Mouse (Mus musculus) midbrain, postnatal 0 days (tissue): ENCODE data around the gene Elf2. TPM values are rescaled to one million over a fixed set of nuclear protein-coding genes. Genes with fewer than 3 reads are reported as not detected.

Experiments used
- ATAC-seq: fragments of 200-750 bp; cut with Nextera tagmentation; 2 replicates; pipeline ENCODE4 v1.8.0; 2017; ENCODE audit warnings: moderate number of reproducible peaks, mild to moderate bottlenecking, moderate TSS enrichment, moderate library complexity; ENCODE audit not compliant: low FRiP score
- DNase-seq: peaks from one replicate; pipeline ENCODE4 v3.0.0-alpha.2; 2015; ENCODE audit warnings: low spot score
- H3K27ac ChIP-seq: fragments of 300-500 bp; sonication (generic); 2 replicates; pipeline ENCODE4 v1.5.1; 2014; ENCODE audit warnings: low read depth, mild to moderate bottlenecking, low read length, mixed read lengths
- H3K27me3 ChIP-seq: fragments of 300-500 bp; sonication (generic); 2 replicates; pipeline ENCODE4 v1.6.1; 2014; ENCODE audit warnings: low read length, control low read depth, mixed read lengths; ENCODE audit not compliant: insufficient read depth
- H3K36me3 ChIP-seq: fragments of 300-500 bp; sonication (generic); 2 replicates; pipeline ENCODE4 v1.6.1; 2014; ENCODE audit warnings: low read length, control low read depth, mixed read lengths; ENCODE audit not compliant: insufficient read depth
- H3K4me1 ChIP-seq: fragments of 300-500 bp; sonication (generic); 2 replicates; pipeline ENCODE4 v1.6.1; 2014; ENCODE audit warnings: mild to moderate bottlenecking, control low read depth, antibody characterized with exemption, low read length, mixed read lengths; ENCODE audit not compliant: insufficient read depth
- H3K4me2 ChIP-seq: fragments of 300-500 bp; sonication (generic); 2 replicates; pipeline ENCODE4 v1.6.1; 2014; ENCODE audit warnings: low read depth, mild to moderate bottlenecking, low read length, mixed read lengths; ENCODE audit not compliant: poor library complexity, severe bottlenecking
- H3K4me3 ChIP-seq: fragments of 300-500 bp; sonication (generic); 2 replicates; pipeline ENCODE4 v1.5.1; 2014; ENCODE audit warnings: low read depth, mild to moderate bottlenecking, low read length, moderate library complexity
- H3K9ac ChIP-seq: fragments of 300-500 bp; sonication (generic); replicated peaks from 2 replicates; pipeline ENCODE4 v1.6.1; 2014; ENCODE audit warnings: mild to moderate bottlenecking, low read length, moderate library complexity, mixed read lengths; ENCODE audit not compliant: poor library complexity, severe bottlenecking
- H3K9me3 ChIP-seq: fragments of 300-500 bp; sonication (generic); 2 replicates; pipeline ENCODE4 v1.6.1; 2016; ENCODE audit warnings: low read length, control low read depth
- CTCF ChIP-seq: IDR thresholded peaks from 2 replicates; pipeline ENCODE4 v1.5.1; 2016; ENCODE audit warnings: antibody characterized with exemption, mild to moderate bottlenecking
- WGBS: fragments of 180-500 bp; shearing (Covaris S2); extraction: QIAGEN DNeasy Blood & Tissue Kit; methylation state at CpG from one replicate; pipeline ENCODE4 v1.1.7; 2014; 5-methylcytosine and 5-hydroxymethylcytosine counted together
- polyA plus RNA-seq: library from polyadenylated mRNA; unstranded; fragments of >200 nt; fragmentation: Nextera tagmentation; extraction: Ambion mirVana; gene quantifications from 2 replicates; pipeline ENCODE4 v1.2.1, GENCODE M21; 2015
- total RNA-seq: library from RNA; depleted of rRNA; stranded (reverse); fragments of >200 nt; gene quantifications from 2 replicates; pipeline ENCODE4 v1.2.3, GENCODE M21; 2014

Elf2 gene
- total and polyA plus RNA-seq, 2 experiments from 2014 or later: 26.1 to 38.7 TPM

GRCm38 (mm10) chr3:51238515-51238914 lies 101.9 kb downstream of the Elf2 start:
- Histone ChIP-seq H3K4me2 (no peak overlapping the region), H3K27me3 (no peaks in the 10 kb centered on the region), H3K27ac (no peak overlapping the region), H3K4me1 (no peaks in the 10 kb centered on the region), H3K9me3 (no peaks in the 10 kb centered on the region), H3K9ac (no peak overlapping the region), H3K36me3 (no peaks in the 10 kb centered on the region), H3K4me3 (no peak overlapping the region)
- DNase-seq: no peak
- TF ChIP-seq CTCF: no peak
- ATAC-seq: no peak
- 91% methylated on average over 7 of the region's 7 CpGs for WGBS

DNA sequence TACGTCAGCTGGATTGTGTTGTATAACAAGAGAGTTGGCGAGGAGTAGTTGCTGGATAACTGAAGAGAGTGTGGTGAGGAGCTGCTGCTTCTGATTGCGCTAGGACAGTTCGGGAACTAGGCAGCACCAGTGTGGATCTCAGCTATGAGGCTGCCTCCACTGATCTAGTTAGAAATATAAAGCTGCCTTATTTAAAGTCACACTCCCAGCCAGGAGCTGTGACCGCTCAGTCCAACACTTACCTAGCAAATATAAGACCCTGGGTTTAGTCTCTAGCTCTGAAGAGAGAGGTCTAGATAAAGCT lies 105.8 kb downstream of the Elf2 start:
- Histone ChIP-seq H3K4me3 (no peak overlapping the region), H3K27me3 (no peaks in the 10 kb centered on the region), H3K36me3 (no peaks in the 10 kb centered on the region), H3K27ac (no peak overlapping the region), H3K9me3 (no peaks in the 10 kb centered on the region), H3K4me1 (no peaks in the 10 kb centered on the region), H3K4me2 (no peak overlapping the region), H3K9ac (no peak overlapping the region)
- 70% methylated on average over 5 of the region's 5 CpGs for WGBS
- DNase-seq: no peak
- TF ChIP-seq CTCF: no peak
- ATAC-seq: peak; percentile 21; the same call in 1 of the 2 replicates

DNA sequence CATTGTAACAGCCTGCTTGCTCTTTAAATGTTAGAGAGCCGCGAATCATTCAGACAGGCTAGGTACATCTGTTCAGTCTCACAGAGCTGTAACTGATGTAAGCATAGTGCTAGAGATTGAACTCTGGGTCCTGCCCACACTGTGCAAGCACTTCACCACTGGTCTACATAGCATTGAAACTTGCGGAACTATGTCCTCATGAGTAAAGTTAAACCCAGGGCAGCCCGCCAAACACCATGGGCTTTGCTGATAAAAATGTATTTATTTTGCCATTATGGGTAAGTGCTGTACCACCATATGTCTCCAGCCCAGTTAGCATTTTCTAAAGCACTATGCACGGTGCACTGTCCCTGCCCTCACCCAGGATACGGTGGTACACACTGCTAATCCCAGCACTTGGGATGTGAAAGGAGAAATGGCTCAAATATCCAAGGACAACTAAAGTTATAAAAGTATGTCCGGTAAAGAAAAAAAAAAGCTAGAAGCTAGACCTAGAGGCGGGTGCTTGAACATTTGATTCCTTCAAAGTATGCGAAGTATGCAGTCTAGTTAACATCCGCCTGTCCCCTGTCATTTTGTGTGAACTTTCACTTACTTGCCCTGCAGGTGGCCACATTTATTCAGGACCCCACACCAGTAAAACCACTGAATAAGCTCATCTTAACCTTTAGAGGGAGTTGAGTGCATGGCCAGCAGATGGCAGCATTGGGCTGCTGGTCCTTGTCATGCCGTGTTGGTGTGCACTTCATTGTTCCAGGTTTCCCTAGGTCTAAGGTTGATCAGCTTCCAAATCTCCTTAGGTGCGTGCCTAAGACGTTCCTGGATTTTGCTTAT lies 106.3 kb downstream of the Elf2 start:
- Histone ChIP-seq H3K4me1 (no peaks in the 10 kb centered on the region), H3K27ac (no peak overlapping the region), H3K9ac (no peak overlapping the region), H3K4me3 (no peak overlapping the region), H3K4me2 (no peak overlapping the region), H3K36me3 (no peaks in the 10 kb centered on the region), H3K27me3 (no peaks in the 10 kb centered on the region), H3K9me3 (no peaks in the 10 kb centered on the region)
- TF ChIP-seq CTCF: peak; percentile 95
- ATAC-seq: peak; percentile 80
- peak; percentile 88 for DNase-seq
- 47% methylated on average over 13 of the region's 13 CpGs for WGBS

- Histone ChIP-seq H3K9ac (no peak overlapping the region), H3K27ac (no peak overlapping the region), H3K27me3 (no peaks in the 10 kb centered on the region), H3K4me2 (no peak overlapping the region), H3K4me3 (no peak overlapping the region), H3K9me3 (no peaks in the 10 kb centered on the region), H3K4me1 (no peaks in the 10 kb centered on the region), H3K36me3 (no peaks in the 10 kb centered on the region)
- TF ChIP-seq CTCF: no peak
- no peak for DNase-seq
- ATAC-seq: no peak
- 84% methylated on average over 5 of the region's 5 CpGs for WGBS
These were observed 107.0 kb downstream of the Elf2 start for GRCm38 (mm10) chr3:51233474-51233873.

DNA sequence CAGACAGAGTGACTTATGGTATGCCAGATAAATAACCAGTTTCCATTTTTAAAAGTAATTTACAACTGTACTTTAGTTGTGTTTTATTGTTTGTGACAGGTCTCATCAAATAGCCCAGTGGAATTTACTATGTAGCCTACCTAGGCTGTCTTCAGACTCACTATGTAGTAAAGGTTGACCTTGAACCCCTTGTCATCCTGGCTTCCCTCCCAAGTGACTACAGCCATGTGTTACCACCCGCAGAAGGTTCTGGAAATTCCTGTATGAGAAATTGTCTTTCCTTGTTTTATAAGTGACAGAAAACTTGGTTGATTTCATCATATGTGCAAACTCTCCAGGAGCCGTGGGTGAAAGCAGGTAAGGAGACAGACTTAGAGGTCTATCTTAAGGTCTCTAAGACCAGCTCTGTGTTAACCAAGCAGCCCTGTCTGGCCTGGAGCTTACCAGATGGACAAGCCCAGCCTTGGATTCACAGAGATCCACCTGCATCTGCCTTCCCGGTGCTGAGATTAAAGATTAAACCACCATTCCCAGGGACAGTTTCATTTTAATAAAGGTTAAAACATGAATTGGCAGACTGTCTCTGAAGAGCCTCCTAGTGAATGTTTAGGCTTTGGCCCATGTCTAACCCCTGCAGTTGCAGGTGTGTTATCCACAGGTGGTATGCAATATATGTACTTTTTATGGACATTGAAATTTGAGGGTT lies 108.1 kb downstream of the Elf2 start:
- no peak overlapping the region for H3K4me2 ChIP-seq
- H3K27me3 ChIP-seq: no peaks in the 10 kb centered on the region
- H3K9me3 ChIP-seq: no peaks in the 10 kb centered on the region
- H3K36me3 ChIP-seq: 0 out of 2 replicates have a peak, but pooled peaks cover 1% of the 10 kb centered on the region
- H3K27ac ChIP-seq: no peak overlapping the region
- H3K4me1 ChIP-seq: no peaks in the 10 kb centered on the region
- ATAC-seq: no peak
- no peak overlapping the region for H3K4me3 ChIP-seq
- TF ChIP-seq CTCF: no peak
- DNase-seq: no peak
- no peak overlapping the region for H3K9ac ChIP-seq
- 93% methylated on average over 3 of the region's 3 CpGs for WGBS

DNA sequence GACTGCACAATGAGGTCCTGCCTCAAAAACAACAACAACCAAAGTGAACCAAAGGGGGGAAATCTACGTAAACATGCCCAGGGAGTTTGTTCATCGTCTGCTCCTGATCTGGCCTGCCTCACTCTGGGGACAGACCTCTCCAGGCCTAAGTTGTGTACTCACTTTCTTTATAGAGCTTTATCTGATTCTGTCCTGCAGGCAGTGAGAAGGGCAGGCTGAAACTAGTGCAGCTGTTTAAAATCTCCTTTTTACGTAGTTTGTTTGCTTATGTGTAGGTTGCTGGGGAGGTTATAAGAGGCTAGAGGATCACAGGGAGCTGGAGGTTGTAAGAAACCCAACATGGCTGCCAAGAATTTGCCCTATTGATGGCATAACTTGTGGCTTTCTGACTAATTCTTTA lies 109.0 kb downstream of the Elf2 start:
- TF ChIP-seq CTCF: no peak
- H3K4me2 ChIP-seq: no peak overlapping the region
- ATAC-seq (no peak), DNase-seq (no peak)
- no peaks in the 10 kb centered on the region for H3K9me3 ChIP-seq
- no peak overlapping the region for H3K4me3 ChIP-seq
- H3K4me1 ChIP-seq: no peaks in the 10 kb centered on the region
- 68% methylated on average over 3 of the region's 3 CpGs for WGBS
- H3K27ac ChIP-seq: no peak overlapping the region
- H3K27me3 ChIP-seq: no peaks in the 10 kb centered on the region
- no peak overlapping the region for H3K9ac ChIP-seq
- H3K36me3 ChIP-seq: 0 out of 2 replicates have a peak, but pooled peaks cover 2% of the 10 kb centered on the region
